Mouse (Mus musculus) hindbrain, postnatal 0 days (tissue): ENCODE data around the gene BC030867. TPM values are rescaled to one million over a fixed set of nuclear protein-coding genes. Genes with fewer than 3 reads are reported as not detected.

Experiments
- ATAC-seq: fragments of 200-750 bp; cut with Nextera tagmentation; 2 replicates; pipeline ENCODE4 v1.8.0; 2017; ENCODE audit warnings: mild to moderate bottlenecking, moderate TSS enrichment, moderate library complexity
- DNase-seq: peaks from one replicate; pipeline ENCODE4 v3.0.0-alpha.2; 2015; ENCODE audit warnings: low spot score
- H3K27ac ChIP-seq: fragments of 300-500 bp; sonication (generic); 2 replicates; pipeline ENCODE4 v1.5.1; 2014; ENCODE audit warnings: mild to moderate bottlenecking
- H3K27me3 ChIP-seq: fragments of 300-500 bp; sonication (generic); 2 replicates; pipeline ENCODE4 v1.6.1; 2014; ENCODE audit warnings: low read length, mixed read lengths; ENCODE audit not compliant: insufficient read depth
- H3K36me3 ChIP-seq: fragments of 300-500 bp; sonication (generic); 2 replicates; pipeline ENCODE4 v1.6.1; 2014; ENCODE audit warnings: low read length, mixed read lengths; ENCODE audit not compliant: insufficient read depth
- H3K4me1 ChIP-seq: fragments of 300-500 bp; sonication (generic); 2 replicates; pipeline ENCODE4 v1.6.1; 2014; ENCODE audit warnings: antibody characterized with exemption, low read length, mixed read lengths; ENCODE audit not compliant: insufficient read depth
- H3K4me2 ChIP-seq: fragments of 300-500 bp; sonication (generic); 2 replicates; pipeline ENCODE4 v1.6.1; 2014; ENCODE audit warnings: low read depth, mild to moderate bottlenecking, low read length, moderate library complexity, mixed read lengths
- H3K4me3 ChIP-seq: fragments of 300-500 bp; sonication (generic); 2 replicates; pipeline ENCODE4 v1.5.1; 2014; ENCODE audit warnings: low read length
- H3K9ac ChIP-seq: fragments of 300-500 bp; sonication (generic); replicated peaks from 2 replicates; pipeline ENCODE4 v1.6.1; 2014; ENCODE audit warnings: mild to moderate bottlenecking, low read length, moderate library complexity, mixed read lengths
- H3K9me3 ChIP-seq: fragments of 300-500 bp; sonication (generic); 2 replicates; pipeline ENCODE4 v1.6.1; 2016; ENCODE audit warnings: low read length, mixed read lengths
- CTCF ChIP-seq: IDR thresholded peaks from 2 replicates; pipeline ENCODE4 v1.5.1; 2016; ENCODE audit warnings: antibody characterized with exemption, control low read depth, low read depth
- WGBS: fragments of 180-500 bp; shearing (Covaris S2); extraction: QIAGEN DNeasy Blood & Tissue Kit; methylation state at CpG from one replicate; pipeline ENCODE4 v1.1.7; 2014; 5-methylcytosine and 5-hydroxymethylcytosine counted together
- polyA plus RNA-seq: library from polyadenylated mRNA; unstranded; fragments of >200 nt; fragmentation: Nextera tagmentation; extraction: Ambion mirVana; gene quantifications from 2 replicates; pipeline ENCODE4 v1.2.1, GENCODE M21; 2015
- total RNA-seq: library from RNA; depleted of rRNA; stranded (reverse); fragments of >200 nt; gene quantifications from 2 replicates; pipeline ENCODE4 v1.2.3, GENCODE M21; 2014

The BC030867 gene
- total and polyA plus RNA-seq, 2 experiments from 2014 or later, result 2.3 to 2.4 TPM

GRCm38 (mm10) chr11:102258521-102258920, 9.8 kb downstream of the BC030867 start:
- H3K4me1 ChIP-seq, result no peaks in the 10 kb centered on the region
- no peaks in the 10 kb centered on the region for H3K27me3 ChIP-seq
- H3K36me3 ChIP-seq, result no peaks in the 10 kb centered on the region
- H3K9ac ChIP-seq, result no peak overlapping the region
- H3K4me3 ChIP-seq, result no peak overlapping the region
- H3K4me2 ChIP-seq, result no peak overlapping the region
- H3K27ac ChIP-seq, result no peak overlapping the region
- no peaks in the 10 kb centered on the region for H3K9me3 ChIP-seq
- TF ChIP-seq CTCF, result no peak; the same call in 1 of the 2 replicates
- ATAC-seq (no peak), DNase-seq (no peak)
- 91% methylated on average over 3 of the region's 3 CpGs for WGBS

GRCm38 (mm10) chr11:102263211-102263610, 14.5 kb downstream of the BC030867 start:
- ATAC-seq (no peak), DNase-seq (no peak)
- TF ChIP-seq CTCF, result no peak
- H3K9ac ChIP-seq, result no peak overlapping the region
- H3K4me3 ChIP-seq, result no peak overlapping the region
- no peak overlapping the region for H3K4me2 ChIP-seq
- 93% methylated on average over 7 of the region's 7 CpGs for WGBS
- no peak overlapping the region for H3K27ac ChIP-seq
- H3K36me3 ChIP-seq, result no peaks in the 10 kb centered on the region
- H3K4me1 ChIP-seq, result peaks cover 5% of the 10 kb centered on the region; the same call in 1 of the 2 replicates
- no peaks in the 10 kb centered on the region for H3K27me3 ChIP-seq
- H3K9me3 ChIP-seq, result no peaks in the 10 kb centered on the region

- H3K4me3 ChIP-seq, result no peak overlapping the region
- H3K27me3 ChIP-seq, result no peaks in the 10 kb centered on the region
- ATAC-seq, result peak; percentile 24; the same call in 1 of the 2 replicates
- H3K36me3 ChIP-seq, result no peaks in the 10 kb centered on the region
- no peak for TF ChIP-seq CTCF
- no peak overlapping the region; the same call in 1 of the 2 replicates for H3K9ac ChIP-seq
- 53% methylated on average over 14 of the region's 14 CpGs for WGBS
- no peak overlapping the region for H3K27ac ChIP-seq
- H3K4me2 ChIP-seq, result no peak overlapping the region
- peaks cover 5% of the 10 kb centered on the region; the same call in 1 of the 2 replicates for H3K4me1 ChIP-seq
- DNase-seq, result peak; percentile 55
- no peaks in the 10 kb centered on the region for H3K9me3 ChIP-seq
Observed at GRCm38 (mm10) chr11:102265816-102266215, 17.1 kb downstream of the BC030867 start.

DNA sequence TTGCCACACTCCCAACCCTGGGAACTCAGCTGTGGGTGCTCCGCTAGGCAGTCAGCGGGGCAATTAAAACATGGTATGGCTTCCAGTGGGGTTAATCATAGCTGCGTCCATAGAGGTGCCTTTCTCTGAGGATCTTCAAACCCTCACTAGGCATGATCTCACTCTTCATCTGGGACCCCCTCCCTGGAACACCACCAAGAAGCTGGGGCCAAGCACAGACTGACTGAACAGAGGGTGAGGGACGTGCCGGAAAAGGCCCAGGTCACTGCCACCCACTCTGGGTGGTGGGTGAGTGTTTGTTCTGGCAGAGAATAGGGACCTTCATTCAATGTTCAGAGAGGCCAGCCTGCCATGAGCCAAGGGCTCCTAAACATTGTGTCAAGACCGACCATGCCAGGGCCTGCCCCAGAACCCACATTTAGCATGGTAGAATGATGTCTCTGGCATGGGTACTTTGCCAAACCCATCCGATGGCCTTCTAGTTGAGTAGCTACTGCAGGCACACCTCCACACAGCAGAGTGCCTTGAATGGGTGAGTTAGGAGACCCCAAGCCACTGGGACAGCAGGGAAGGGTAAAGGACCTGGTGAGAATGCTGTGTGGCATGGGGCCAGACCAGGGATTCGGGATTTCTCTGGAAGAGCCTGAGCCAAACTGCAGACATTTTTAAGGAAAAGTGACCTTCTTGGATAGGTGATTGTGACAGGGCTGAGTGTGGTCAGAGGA, 18.1 kb downstream of the BC030867 start:
- TF ChIP-seq CTCF, result no peak
- no peak overlapping the region for H3K4me3 ChIP-seq
- no peaks in the 10 kb centered on the region for H3K27me3 ChIP-seq
- no peak overlapping the region for H3K9ac ChIP-seq
- no peak overlapping the region for H3K4me2 ChIP-seq
- ATAC-seq (peak; percentile 6; the same call in 1 of the 2 replicates), DNase-seq (no peak)
- WGBS, result 83% methylated on average over 8 of the region's 8 CpGs
- H3K9me3 ChIP-seq, result no peaks in the 10 kb centered on the region
- no peaks in the 10 kb centered on the region for H3K36me3 ChIP-seq
- H3K4me1 ChIP-seq, result peaks cover 5% of the 10 kb centered on the region; the same call in 1 of the 2 replicates
- H3K27ac ChIP-seq, result no peak overlapping the region

- no peak overlapping the region for H3K9ac ChIP-seq
- 6% methylated on average over 11 of the region's 11 CpGs for WGBS
- no peak overlapping the region for H3K4me3 ChIP-seq
- H3K4me2 ChIP-seq, result no peak overlapping the region
- H3K27me3 ChIP-seq, result no peaks in the 10 kb centered on the region
- H3K4me1 ChIP-seq, result peaks cover 5% of the 10 kb centered on the region; the same call in 1 of the 2 replicates
- no peaks in the 10 kb centered on the region for H3K9me3 ChIP-seq
- H3K36me3 ChIP-seq, result no peaks in the 10 kb centered on the region
- peak; percentile 85 for TF ChIP-seq CTCF
- no peak overlapping the region for H3K27ac ChIP-seq
- DNase-seq (peak; percentile 88), ATAC-seq (peak; percentile 83)
Observed at GRCm38 (mm10) chr11:102267480-102267879, 18.8 kb downstream of the BC030867 start.

DNA sequence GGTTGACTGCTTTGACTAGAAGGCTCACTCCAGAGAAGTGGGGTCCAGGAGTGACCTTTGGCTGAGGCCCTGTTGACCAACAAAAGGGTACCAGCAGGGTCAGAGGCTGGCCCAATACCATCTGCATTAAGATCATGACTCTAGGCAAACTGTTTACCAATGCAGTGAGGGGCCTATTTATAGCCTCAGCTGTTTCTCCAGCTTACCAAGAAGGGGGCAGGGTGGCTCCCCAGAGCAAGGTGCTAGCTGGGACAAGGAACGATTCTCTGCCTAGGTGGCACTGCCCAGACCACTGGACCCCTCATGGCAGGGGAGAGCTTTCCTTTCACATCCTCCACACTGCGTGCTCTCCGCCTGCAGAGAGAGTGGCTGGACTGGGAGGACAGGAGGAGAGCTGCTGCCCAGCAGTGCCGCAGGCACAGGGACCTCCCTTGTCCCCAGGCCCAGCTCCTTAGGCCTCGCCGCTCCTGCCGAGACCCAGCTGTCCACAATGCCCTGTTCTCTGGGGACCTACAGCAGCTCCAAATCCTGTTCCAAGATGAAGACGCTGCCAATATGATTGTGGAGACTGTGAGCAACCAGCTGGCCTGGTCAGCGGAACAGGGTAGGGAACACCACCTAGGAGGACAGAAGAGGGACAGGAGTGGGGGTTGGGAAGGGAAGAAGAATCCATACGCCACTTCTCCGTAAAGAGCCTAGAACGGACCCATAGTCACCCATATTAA, 20.0 kb downstream of the BC030867 start, which contains the start of gene Asb16:
Gene Asb16, plus strand, starts transcription at position 224 of the 725 bp plus-strand sequence.
- no peak for TF ChIP-seq CTCF
- Histone ChIP-seq H3K4me2 (no peak within 1 kb of the TSS), H3K27me3 (no peaks in the 10 kb centered on the region), H3K4me3 (no peak within 1 kb of the TSS), H3K4me1 (peaks cover 5% of the 10 kb centered on the region; the same call in 1 of the 2 replicates), H3K9ac (no peak within 1 kb of the TSS), H3K27ac (no peak within 1 kb of the TSS), H3K9me3 (no peaks in the 10 kb centered on the region), H3K36me3 (no peaks in the 10 kb centered on the region)
- no peak for DNase-seq
- 79% methylated on average over 12 of the region's 12 CpGs for WGBS
- ATAC-seq, result no peak
